Mouse (Mus musculus): ENCODE results near the gene Trarg1.
"Not testable (repeated sequence)": the region's sequence is repeated elsewhere in the genome, so short reads cannot be mapped to it uniquely, and the experiment has no call there.

The Trarg1 gene

DNA sequence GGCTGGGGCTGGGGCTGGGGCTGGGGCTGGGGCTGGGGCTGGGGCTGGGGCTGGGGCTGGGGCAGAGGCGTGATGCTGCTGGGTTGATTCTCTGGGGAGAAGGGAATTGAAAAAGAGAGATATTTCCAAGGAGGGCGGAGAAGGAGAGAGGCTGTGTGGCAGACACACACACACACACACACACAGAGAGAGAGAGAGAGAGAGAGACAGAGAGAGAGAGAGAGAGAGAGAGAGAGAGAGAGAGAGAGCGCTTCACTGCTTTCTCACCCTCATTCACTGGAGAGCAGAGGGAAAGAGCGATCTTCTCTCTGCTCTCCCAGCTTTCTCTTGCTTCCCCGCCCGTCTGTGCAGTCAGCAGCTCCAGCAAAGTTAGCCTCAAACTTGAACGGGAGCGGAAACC, at the start of gene Trarg1:
Trarg1 (plus strand) TSS at position 301 of the 400 bp plus-strand sequence.
- DNase-seq (ENCODE audit: low spot score): not testable (repeated sequence)

DNA sequence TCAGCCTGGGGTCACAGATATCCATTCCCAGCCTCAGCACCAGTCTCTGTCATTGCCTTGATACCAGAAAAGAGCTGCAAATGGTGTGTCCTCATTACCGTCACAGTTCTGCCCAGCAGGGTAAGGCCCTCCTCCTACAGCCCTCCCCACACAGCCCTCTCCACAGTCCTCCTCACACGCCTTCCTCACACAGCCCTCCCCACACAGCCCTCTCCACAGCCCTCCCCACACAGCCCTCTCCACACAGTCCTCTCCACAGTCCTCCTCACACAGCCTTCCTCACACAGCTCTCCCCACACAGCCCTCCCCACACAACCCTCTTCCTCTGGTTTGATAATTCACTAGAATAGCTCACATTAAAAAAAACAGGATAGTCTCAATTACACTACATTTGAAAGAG, 49.6 kb upstream of the Trarg1 start:
- DNase-seq (ENCODE audit: low spot score): no peak

DNA sequence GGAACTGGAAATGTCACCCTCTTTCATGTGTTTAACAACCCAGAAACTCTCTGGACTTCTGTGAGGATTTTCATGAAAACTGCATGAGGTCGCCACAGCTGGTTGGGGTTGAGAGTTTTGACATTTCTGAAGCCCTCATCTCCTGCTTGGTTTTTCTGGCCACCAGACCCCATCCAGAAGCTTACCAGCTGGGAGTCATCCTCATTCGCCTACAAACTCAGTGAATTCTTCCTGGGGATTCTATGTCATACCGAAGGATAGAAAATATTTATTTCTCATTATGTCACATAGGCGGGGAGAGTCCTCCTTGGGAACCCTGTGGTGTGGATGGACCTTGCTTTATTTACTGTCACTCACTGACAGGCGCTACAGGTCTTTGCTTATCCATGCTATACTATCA, 49.1 kb upstream of the Trarg1 start:
- no peak for DNase-seq (ENCODE audit: low spot score)

DNA sequence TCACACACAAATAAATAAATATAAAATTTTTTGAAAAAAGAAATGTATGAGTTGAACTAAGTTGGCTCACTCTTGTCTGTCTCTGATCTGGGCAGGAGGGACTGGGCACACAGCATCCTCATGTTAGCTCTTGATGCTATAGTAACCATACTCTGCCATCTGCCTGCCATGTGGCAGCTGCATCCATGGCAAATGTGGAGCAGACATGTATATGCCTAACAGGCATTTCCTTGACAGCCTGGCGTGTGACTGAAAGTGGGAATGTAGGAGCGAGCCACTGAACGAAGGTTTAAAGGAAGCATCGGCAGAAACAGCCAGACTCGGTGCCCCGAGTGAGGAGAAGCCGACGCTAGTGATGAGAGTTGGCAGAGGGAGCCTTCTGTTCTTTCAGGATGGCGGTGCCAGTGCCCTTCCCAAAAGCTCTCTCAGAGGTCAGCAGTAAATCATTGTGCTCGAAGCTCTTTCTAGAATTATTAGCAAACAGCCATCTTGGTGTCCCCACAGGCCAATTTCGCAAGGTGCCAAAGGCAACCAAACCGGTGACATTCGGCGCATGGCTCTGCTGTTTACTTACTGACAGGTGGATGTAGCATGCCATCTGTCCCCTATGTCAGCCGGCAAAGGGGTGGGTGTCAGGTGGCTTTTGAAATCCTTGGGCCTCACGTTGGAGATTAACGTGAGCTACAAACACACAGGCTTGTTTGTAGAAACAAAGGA, 40.2 kb upstream of the Trarg1 start:
- DNase-seq (ENCODE audit: low spot score): no peak

DNA sequence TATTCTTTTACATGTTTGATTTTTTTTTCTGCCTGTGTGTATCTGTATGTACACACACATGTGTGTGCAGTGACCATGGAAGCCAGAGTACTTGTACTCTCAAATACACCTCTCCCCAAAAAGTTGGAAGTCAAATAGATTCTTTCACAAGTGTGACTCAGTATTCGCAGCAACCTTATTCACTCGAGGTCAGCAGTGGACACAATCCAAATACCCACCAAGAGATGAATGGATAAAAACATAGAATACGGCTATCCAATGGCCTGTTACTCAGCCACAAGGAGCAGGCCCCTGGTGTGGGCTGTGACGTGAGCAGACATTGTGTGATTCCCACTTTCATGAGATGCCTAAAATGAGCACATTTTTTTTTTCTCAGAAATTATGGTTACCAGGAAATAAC, 39.4 kb upstream of the Trarg1 start:
- no peak for DNase-seq (ENCODE audit: low spot score)

DNA sequence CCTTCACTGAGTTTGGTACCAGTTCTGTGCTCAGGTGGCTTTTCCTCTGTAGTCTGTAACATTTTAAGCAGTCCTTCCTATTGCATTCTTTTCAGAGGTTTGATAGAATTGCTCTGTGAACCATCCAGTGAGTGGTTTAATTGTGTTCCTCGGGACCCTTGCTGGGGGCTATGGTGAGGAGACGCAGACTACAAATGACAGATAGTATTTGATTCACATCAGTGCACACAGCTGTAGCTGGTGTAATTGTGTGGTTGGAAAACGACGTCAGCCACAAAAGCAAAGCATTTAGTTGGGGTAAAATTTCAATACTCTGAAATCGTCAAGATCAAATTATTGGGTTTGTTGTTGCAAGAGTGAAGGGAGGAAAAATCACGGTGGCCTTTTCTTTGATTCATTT, 35.4 kb upstream of the Trarg1 start:
- no peak for DNase-seq (ENCODE audit: low spot score)

DNA sequence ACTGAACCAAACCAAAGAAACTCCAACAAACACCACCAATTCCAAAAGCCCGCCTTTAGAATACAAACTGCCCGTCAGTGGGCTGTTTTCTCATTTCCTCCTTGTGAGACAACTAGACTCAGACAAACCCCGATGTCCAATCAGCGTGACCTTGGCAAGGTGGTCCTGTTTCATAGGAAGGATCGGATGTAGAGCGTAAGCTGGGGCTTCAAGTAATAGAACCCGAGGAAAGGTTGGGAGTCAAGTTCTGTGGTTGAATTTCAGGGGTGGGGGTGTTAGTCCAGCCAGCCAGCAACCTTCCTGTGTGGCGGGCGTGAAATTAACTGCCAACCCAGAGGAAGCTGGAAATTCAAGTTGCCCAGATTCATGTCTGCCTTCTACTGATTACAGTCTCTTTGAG, 34.6 kb upstream of the Trarg1 start:
- DNase-seq (ENCODE audit: low spot score): no peak

DNA sequence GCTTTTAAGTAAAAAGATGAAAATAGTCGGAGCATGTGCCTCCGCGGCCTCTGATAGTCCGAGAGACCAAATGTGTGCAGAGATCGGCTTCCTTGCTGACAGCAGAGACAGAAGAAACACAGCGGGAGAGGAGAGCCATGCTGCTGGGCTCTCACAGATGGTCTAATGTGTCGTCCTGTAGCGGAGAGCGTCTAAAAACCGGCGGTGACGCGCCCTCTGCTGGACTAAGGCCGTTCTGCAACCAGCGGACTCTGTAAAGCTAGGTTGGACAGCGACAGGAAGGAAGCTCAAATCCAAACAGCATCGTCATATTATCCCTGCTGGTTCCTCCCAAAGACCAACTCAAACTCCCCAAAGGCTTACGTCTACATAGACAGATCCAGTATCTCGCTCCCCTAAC, 33.7 kb upstream of the Trarg1 start:
- peak; percentile 71 for DNase-seq (ENCODE audit: low spot score)

DNA sequence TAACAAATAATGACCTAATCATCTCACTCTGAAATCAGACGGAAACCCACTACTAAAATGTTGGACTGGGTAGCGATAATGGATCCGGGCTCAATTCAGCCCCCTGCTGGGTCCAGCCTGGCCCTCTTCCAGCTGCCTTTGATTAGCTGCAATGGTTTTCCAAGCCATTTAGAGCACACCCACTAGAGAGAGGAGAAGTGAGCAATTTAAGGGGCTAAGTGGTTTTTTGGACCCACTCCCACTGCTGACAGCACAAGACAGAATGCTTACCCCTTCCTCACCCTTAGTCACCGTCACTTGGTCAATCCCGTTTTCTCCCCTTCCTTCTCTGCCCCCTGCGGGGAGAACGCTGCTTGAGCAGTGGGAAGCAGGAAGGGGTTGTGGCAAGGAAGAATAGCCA, 32.5 kb upstream of the Trarg1 start:
- DNase-seq (ENCODE audit: low spot score): no peak

DNA sequence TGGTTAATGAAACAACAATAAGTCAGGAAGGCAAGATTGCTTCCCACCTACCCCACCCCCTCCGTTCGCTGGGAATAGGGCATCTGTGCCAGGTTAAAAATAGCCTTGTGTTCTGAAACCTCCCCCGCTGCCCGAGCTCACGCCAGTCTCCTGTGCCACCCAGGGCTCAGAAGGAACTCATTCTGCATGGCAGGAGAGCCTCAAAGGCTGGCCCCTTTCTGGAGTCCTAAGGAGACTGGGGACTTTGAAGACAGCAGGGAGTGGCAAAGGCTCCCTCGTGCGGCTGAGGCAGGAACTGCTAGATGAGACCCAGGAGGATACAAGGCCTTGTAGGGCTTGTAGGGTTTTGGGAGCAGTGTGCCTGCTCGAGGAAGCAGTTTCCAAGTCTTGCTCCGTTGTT, 32.1 kb upstream of the Trarg1 start:
- DNase-seq (ENCODE audit: low spot score): peak; percentile 56

DNA sequence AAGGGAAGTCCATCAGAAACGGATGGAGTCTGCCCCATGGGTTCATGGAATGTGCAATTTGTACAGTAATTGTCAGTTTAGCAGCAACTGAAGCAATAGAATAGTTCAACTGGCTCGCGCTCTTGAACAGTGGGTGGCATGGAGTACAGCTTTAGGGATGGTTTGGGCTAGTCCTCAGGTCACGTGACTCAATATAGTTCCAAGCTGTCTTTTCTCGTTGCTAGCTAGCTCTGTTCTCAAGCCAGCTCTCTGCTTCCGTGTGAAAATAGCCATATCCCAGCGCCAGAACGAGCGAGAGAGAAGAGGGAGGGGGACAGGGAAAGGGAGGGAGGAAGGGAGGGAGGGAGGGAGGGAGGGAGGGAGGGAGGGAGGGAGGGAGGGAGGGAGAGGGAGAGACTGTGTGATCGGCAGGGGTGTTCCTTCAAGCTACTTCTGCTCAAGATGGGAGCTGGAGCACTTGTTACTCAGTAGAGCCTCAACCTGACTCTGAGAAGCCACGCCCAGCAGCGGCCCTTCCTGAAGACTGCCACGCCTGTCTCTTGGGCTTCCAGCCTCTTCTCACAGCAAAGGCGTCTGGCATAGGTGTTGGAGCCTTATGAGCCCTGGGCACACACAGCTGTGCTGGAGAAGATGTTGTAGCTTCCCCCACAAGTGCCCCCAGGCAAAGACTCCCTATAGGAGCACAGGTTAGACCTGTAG, 28.6 kb upstream of the Trarg1 start:
- DNase-seq (ENCODE audit: low spot score): no peak

DNA sequence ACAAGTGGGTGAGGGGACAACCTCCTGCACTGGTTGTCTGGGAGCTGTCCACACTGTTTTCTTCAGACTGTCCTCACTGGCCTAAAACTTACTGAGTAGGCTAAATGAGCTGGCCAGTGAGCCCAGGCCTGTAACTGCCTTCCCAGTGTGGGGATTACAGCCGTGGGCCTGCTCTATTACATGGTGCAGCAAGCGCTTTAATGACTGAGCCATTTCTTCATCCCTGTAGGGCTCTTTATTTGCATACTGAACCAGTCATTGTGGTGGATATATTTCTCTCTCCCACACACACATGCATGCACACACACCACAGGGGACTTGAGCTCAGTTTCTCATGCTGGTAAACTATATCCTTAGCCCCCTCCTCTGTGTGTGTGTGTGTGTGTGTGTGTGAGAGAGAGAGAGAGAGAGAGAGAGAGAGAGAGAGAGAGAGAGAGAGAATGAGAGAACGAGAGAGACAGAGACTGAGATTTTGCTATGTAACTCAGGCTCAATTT, 26.7 kb upstream of the Trarg1 start:
- no peak for DNase-seq (ENCODE audit: low spot score)

DNA sequence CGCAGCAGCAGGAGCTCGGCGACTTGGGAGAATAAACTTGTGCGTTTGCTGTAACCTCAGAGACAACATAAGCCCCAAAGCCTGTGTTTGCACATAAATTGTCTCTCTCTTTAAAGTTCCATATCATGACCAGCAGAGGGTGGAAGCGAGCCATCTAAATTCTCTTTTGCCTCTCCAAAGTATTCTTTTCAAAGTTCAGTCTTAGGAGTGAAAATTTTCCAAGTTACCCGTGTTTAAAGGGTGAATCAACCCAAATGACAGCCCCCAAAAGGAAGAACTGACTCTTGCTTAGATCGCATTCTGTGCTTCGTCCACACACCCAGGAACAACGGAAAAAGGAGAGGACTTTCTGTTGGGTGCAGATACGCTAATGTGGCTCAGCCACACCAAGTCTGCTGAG, 24.5 kb upstream of the Trarg1 start:
- DNase-seq (ENCODE audit: low spot score): no peak

DNA sequence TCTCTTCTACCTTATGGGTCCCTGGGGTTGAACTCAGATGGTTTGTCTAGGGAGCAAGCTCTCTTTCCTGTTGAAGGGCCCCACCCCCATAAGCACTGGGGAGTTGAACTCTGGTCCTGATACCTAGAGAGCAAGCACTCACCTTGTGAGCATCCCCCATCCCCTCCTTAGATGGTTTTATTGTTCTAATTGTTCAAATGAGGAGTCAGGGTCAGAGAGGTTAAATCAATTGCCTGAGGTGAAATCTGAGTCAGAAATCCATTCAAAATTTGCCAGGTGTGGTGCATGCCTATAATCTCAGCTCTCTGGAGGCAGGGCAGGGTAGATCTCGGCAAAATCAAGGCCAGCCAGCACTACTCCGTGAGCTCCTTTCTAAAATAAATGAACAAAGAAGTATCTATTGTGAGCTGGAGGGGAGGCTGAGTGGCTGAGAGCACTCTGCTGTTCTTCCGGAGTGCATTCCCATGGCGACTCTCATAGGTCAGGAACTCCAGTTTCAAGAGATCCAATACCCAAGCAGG, 22.1 kb upstream of the Trarg1 start:
- DNase-seq (ENCODE audit: low spot score): no peak

DNA sequence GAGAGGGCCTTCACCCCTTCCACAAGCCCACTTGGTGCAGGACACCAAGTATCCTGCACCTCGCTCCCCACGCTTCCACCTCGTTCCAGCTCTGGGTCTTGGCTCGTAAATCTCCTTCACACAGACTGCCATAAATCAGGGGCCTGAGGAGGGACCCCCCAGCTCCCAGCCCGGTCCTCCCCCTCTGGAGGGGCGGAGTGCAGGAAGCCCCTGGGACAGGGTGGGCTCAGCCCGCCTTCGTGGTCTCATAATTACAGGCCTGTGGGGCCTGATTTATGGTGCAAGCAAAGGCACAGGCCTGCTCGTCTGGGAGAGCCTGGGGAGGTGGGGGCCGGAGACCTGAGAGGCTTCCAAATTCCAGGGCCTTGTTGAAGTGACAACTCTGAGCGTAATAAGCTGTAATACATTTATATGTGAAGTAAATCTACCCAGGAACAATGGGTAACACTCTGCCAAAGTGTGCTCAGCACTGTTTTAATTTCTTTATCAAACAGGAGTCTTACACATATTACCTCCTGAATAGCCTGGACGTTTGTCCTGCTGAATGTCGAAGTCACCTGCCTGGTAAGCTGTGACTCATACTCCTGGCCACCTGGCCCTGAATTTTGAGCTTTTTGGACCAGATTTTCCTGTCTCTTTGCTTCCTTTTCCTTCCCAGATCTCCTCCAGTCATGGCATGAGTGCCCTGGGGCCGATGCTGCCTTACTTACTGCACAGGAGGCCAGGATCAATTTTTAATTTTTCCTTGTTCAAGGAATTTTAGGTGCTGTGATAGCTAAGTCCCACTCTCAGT, 20.3 kb upstream of the Trarg1 start:
- DNase-seq (ENCODE audit: low spot score): no peak

DNA sequence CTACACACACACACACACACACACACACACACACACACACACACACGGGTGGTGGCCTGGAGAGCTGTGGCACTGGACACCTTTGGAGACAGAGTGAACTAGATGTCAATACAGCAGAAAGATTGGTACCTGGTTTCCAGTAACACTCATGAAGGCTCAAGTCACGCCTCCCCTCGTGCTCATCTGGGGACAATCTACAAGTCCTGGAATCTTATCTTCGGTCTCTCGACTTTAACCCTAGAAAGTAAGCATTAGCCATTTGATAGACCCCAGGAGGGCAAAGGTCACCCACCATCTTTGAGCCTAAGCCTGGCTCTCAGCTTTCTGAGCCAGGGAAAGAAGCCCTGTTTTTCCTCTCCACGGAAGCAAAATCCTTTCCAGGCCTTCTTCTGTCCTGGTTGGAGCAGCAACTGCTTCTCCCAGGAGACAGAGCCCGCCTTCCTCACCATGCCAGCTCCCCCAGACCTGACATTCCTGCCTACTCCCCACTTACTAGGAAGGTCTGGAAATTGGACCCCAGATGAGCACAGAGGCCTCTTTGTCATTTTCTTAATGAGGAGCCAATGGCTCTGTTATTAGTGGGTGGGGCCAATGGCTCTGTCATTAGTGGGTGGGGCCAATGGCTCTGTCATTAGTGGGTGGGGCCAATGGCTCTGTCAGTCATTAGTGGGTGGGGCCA, 17.7 kb upstream of the Trarg1 start:
- DNase-seq (ENCODE audit: low spot score): no peak

DNA sequence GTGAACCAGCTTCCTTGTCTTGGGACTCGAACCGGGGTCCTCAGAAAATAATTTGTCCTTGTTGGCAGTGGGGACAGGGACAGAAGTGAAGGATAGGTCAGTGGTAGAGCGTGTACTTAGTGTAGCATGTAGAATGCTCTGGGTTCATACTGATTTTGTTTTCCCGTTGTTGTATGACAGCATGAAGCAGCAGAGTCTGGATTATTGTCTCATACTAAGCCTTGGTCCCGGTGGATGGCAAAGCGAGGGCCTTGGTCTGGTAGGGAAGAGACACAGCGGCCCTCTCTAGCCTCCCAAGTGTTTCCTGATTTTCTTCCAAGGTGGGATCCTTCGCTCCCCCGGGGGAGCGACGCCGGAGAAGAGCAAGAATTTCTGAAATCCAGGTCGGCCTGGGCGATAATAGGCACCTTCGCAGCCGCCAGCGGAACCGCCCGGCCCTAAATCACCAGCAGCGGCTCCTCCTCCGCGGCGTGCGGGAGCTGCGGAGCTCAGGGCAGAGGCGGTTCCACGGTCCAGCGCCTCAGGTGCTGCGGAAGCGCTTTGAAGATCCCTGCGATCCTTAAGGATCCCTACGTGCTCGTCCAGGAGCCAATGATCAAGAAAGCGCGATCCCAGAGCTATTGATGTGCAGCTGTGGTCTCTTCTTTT, 13.5 kb upstream of the Trarg1 start:
- DNase-seq (ENCODE audit: low spot score): no peak

DNA sequence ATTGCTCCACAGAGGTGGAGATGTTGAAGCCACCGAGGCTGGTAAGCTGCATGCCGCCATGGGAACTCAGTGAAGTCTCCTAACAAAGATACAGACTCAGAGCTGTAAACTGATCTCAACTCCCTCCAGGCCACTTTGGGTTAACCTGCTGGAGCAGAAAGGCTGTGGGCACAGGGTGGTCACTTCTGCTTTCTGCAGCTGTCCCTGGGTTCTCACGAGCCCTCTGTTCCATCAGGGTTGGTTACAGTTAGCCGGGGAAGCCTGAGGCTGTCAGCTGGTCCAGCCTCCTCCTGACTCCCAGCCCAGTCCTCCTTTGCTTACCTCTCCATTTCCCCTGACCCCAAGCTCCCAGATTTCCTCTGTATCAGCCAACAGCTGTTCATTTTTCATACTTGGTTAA, 11.8 kb upstream of the Trarg1 start:
- DNase-seq (ENCODE audit: low spot score): no peak

DNA sequence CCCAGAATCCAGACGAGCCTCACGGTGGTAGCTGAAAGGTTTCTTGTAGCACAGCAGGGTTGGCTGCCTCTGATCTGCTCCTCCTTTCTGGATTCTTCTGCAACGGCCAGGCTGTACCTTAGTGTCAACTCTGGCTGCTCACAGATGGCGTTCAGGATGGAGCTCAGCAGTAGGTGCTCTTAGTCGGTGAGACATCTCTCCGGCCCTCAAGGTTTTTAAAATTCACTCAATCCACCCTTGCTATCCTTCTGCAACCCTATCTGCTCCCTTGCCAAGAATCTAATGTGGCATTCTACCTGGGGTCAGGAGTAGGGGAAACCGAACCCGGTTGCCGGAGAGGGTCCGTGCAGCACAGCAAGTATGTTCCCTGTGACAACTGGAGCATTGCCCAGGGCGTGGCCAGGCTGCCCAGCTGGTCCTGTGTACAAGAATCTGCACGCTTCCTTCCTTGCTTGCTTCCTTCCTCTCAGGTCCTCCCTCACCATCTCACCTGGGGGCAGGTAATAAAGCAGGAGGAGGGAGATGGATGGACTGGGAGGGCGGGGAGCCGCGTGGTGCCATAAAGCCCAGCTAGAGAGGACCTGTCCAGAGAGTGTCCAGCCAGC, 7.6 kb upstream of the Trarg1 start, which contains the start of gene Bhlha9:
Bhlha9 (plus strand) TSS at position 600 of the 605 bp plus-strand sequence.
- DNase-seq (ENCODE audit: low spot score): no peak

DNA sequence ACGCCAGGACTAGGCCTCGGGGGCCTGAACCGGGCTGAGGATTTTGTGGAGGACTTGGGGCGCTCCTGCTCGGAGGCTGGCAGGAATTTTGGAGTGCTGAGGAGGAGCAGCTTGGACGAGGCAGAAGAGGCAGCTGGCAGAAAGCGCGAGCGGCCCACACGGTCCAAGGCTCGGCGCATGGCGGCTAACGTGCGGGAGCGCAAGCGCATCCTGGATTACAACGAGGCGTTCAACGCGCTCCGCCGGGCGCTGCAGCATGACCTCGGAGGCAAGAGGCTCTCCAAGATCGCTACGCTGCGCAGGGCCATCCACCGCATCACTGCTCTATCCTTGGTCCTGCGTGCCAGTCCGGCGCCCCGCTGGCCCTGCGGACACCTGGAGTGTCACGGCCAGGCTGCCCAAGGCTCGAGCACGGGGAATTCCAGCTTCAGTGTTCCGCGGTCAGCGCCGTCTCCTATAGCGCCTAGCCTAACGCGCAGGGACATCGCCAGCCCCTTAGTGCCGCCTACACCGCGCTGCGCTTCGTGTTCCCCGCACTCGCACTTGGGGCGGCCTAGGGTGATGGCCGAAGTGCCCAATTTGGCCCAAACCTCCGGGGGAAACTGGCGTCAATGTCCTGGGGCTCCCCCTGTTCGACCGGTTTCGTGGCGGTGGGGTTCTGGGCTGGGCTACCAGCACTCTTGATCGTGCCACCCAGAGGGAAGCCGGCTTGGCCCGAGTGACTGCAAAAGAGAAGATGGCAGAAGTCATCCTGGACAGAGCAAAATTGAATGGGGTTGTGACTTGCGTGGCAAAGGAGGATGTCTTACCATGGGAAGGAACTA, 6.8 kb upstream of the Trarg1 start:
- DNase-seq (ENCODE audit: low spot score): no peak

Measured in T-cell, adult 2 months (primary cell).